In the genomic region with DNA sequence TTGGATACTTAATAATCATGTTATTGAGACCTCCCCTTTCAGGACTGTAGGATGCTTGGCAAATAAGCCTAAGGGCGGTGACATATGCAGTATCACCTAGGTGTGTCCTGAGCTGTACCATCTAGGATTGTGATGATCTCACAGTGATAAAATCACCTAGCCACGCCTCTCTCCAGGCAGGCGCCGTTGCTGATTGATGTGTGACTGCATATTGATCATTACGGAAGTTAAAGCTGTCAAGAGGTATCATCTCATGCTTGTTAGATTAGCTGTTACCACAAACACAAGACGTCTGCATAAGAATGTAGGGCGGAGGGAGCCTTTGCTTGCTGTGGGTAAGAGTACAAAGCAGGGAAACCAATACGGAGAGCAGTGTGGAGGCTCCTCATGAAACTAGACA, we compare ENCODE assay signal across 23 mouse cellular contexts. TPM values are rescaled to one million over a fixed set of nuclear protein-coding genes. Genes with fewer than 3 reads are reported as not detected.
A peak's percentile ranks its signal among the peaks of the same experiment; 100 is the strongest.
DNase-seq lines count a peak whose midpoint lies in the region; ATAC-seq and TF ChIP-seq lines count a peak whose summit lies in the region.
"Had no signal": no experiment of that assay in that cellular context is flagged by ENCODE, and none has a peak within 500 bp of the region (broad histone marks: within the 10 kb centered on the region; RNA-seq: fewer than 3 reads in every experiment).

No protein-coding gene starts in this region.

- no peak overlapping the region for H3K4me3 ChIP-seq in intestine, postnatal 0 days (ENCODE audit: low read depth, low read length)
- H3K4me3 ChIP-seq in intestine, embryonic 15.5 days (replicated peaks) = no peak overlapping the region
- no peak overlapping the region for H3K4me3 ChIP-seq in CH12.LX (replicated peaks in 1 of 3; ENCODE audit: low read depth in 2 of 3, low read length in 2 of 3, poor library complexity in 1 of 3)
- H3K4me3 ChIP-seq in kidney, embryonic 16.5 days (ENCODE audit: low read length) = no peak overlapping the region
- H3K4me3 ChIP-seq: hindbrain, embryonic 15.5 days; limb, embryonic 12.5 days; midbrain, embryonic 13.5 days; neural tube, embryonic 12.5 days had no signal

- ATAC-seq in intestine, postnatal 0 days = peak; percentile 33; the same call in 1 of the 2 replicates
- no peak for ATAC-seq in intestine, embryonic 15.5 days
- ATAC-seq in kidney, embryonic 16.5 days (ENCODE audit: low FRiP score, low TSS enrichment) = no peak
- ATAC-seq: midbrain, embryonic 13.5 days had no signal

- in situ Hi-C loops in CH12.LX (cut with MboI; ENCODE audit: low pct_ligation_motif_present, low pct_unique_long_range_greater_than_20kb, low sequenced_read_pairs) = no loop called here

- dilution Hi-C loops in CH12.LX (cut with MboI; ENCODE audit: extremely low pct_ligation_motif_present, extremely low pct_unique_long_range_greater_than_20kb, low sequenced_read_pairs) = no loop called here

- 0 out of 2 replicates have a peak, but pooled peaks have one; percentile 10 for TF ChIP-seq EP300 in CH12.LX (IDR thresholded peaks at IDR 0.05; ENCODE audit: low read length)

- peaks cover 59% of the 10 kb centered on the region for H3K36me3 ChIP-seq in intestine, postnatal 0 days (ENCODE audit: control insufficient read depth, insufficient read depth)
- peaks cover 19% of the 10 kb centered on the region for H3K36me3 ChIP-seq in intestine, embryonic 15.5 days
- H3K36me3 ChIP-seq in CH12.LX (replicated peaks in 1 of 2; ENCODE audit: control insufficient read depth in 1 of 2, insufficient read depth in 1 of 2, low read length in 1 of 2) = peaks cover 37 to 67% of the 10 kb centered on the region in 2 experiments
- peaks cover 37% of the 10 kb centered on the region for H3K36me3 ChIP-seq in kidney, embryonic 16.5 days (ENCODE audit: insufficient read depth, low read length)

- TF ChIP-seq CTCF in intestine, postnatal 0 days (IDR thresholded peaks at IDR 0.05; ENCODE audit: low read depth) = no peak
- no peak for TF ChIP-seq CTCF in CH12.LX (conservative IDR thresholded peaks at IDR 0.05 in 1 of 2, IDR thresholded peaks at IDR 0.05 in 1 of 2; ENCODE audit: low read depth in 2 of 2, low read length in 2 of 2)

- no peak overlapping the region for H3K27ac ChIP-seq in intestine, postnatal 0 days (ENCODE audit: low read depth, low read length)
- H3K27ac ChIP-seq in intestine, embryonic 15.5 days = no peak overlapping the region
- peak overlapping the region; percentile 65 for H3K27ac ChIP-seq in CH12.LX (ENCODE audit: insufficient read depth, low read depth)
- H3K27ac ChIP-seq in kidney, embryonic 16.5 days (ENCODE audit: low read length) = no peak overlapping the region
- H3K27ac ChIP-seq: hindbrain, embryonic 15.5 days; limb, embryonic 12.5 days; midbrain, embryonic 13.5 days; neural tube, embryonic 12.5 days had no signal

- 64% methylated on average over 8 of the region's 8 CpGs for WGBS in intestine, postnatal 0 days
- 83% methylated on average over 8 of the region's 8 CpGs for WGBS in intestine, embryonic 15.5 days
- 88% methylated on average over 8 of the region's 8 CpGs for whole genome bisulfite sequencing in kidney, embryonic 16.5 days

- no peak for TF ChIP-seq POLR2A in CH12.LX (IDR thresholded peaks at IDR 0.05; ENCODE audit: low read depth, low read length)

- H3K4me2 ChIP-seq in intestine, postnatal 0 days (replicated peaks; ENCODE audit: low read depth) = no peak overlapping the region
- no peak overlapping the region for H3K4me2 ChIP-seq in intestine, embryonic 15.5 days (replicated peaks)
- peak overlapping the region; percentile 46 for H3K4me2 ChIP-seq in CH12.LX (ENCODE audit: insufficient read depth, low read depth, poor library complexity, severe bottlenecking)
- H3K4me2 ChIP-seq in kidney, embryonic 16.5 days (replicated peaks; ENCODE audit: low read depth, low read length) = no peak overlapping the region
- H3K4me2 ChIP-seq: heart, embryonic 11.5 days; hindbrain, embryonic 15.5 days; limb, embryonic 12.5 days; liver, embryonic 11.5 days; midbrain, embryonic 13.5 days; neural tube, embryonic 12.5 days had no signal

- H3K4me1 ChIP-seq in intestine, postnatal 0 days (replicated peaks; ENCODE audit: control insufficient read depth, insufficient read depth, low read length) = no peaks in the 10 kb centered on the region
- H3K4me1 ChIP-seq in intestine, embryonic 15.5 days (replicated peaks) = no peaks in the 10 kb centered on the region
- peaks cover 9 to 28% of the 10 kb centered on the region in 2 experiments for H3K4me1 ChIP-seq in CH12.LX (ENCODE audit: control insufficient read depth in 1 of 2, insufficient read depth in 2 of 2)
- no peaks in the 10 kb centered on the region for H3K4me1 ChIP-seq in kidney, embryonic 16.5 days (ENCODE audit: insufficient read depth, low read length)
- H3K4me1 ChIP-seq: hindbrain, embryonic 15.5 days; limb, embryonic 12.5 days; midbrain, embryonic 13.5 days; neural tube, embryonic 12.5 days had no signal

- no peaks in the 10 kb centered on the region for H3K27me3 ChIP-seq in intestine, postnatal 0 days (replicated peaks; ENCODE audit: control insufficient read depth, insufficient read depth, low read length)
- H3K27me3 ChIP-seq in intestine, embryonic 15.5 days (replicated peaks) = no peaks in the 10 kb centered on the region
- no peaks in the 10 kb centered on the region for H3K27me3 ChIP-seq in CH12.LX (replicated peaks)
- H3K27me3 ChIP-seq in kidney, embryonic 16.5 days (ENCODE audit: insufficient read depth, low read length) = no peaks in the 10 kb centered on the region
- H3K27me3 ChIP-seq: hindbrain, embryonic 15.5 days; limb, embryonic 12.5 days; midbrain, embryonic 13.5 days; neural tube, embryonic 12.5 days had no signal

- no peaks in the 10 kb centered on the region for H3K9me3 ChIP-seq in intestine, postnatal 0 days (ENCODE audit: control insufficient read depth)
- H3K9me3 ChIP-seq in intestine, embryonic 15.5 days = no peaks in the 10 kb centered on the region
- H3K9me3 ChIP-seq in CH12.LX (replicated peaks; ENCODE audit: low read length) = no peaks in the 10 kb centered on the region
- no peaks in the 10 kb centered on the region for H3K9me3 ChIP-seq in kidney, embryonic 16.5 days (ENCODE audit: low read length)
- H3K9me3 ChIP-seq: hindbrain, embryonic 15.5 days; limb, embryonic 12.5 days; midbrain, embryonic 13.5 days; neural tube, embryonic 12.5 days had no signal

- H3K9ac ChIP-seq in intestine, postnatal 0 days (ENCODE audit: low read depth, low read length) = no peak overlapping the region
- H3K9ac ChIP-seq in intestine, embryonic 15.5 days = no peak overlapping the region
- H3K9ac ChIP-seq in CH12.LX (ENCODE audit: insufficient read depth, low read depth) = peak overlapping the region; percentile 7; the same call in 1 of the 2 replicates
- H3K9ac ChIP-seq in kidney, embryonic 16.5 days (replicated peaks; ENCODE audit: low read length) = no peak overlapping the region
- H3K9ac ChIP-seq: hindbrain, embryonic 15.5 days; limb, embryonic 12.5 days; midbrain, embryonic 13.5 days; neural tube, embryonic 12.5 days had no signal

- DNase-seq in CH12.LX (ENCODE audit: extremely low read depth) = no peak
- peak; percentile 81 for DNase-seq in induced T-regulatory cell, adult 2 months (ENCODE audit: low read depth)
- DNase-seq in spleen, adult 18-20 months = no peak
- no peak for DNase-seq in right cerebral cortex, adult 18-20 months
- DNase-seq: adrenal gland, adult 8-10 months; cerebellum, adult 11-12 months; cerebellum, postnatal 10 days; gastrocnemius, postnatal 36 days; kidney, adult 8-10 months; kidney, postnatal 25 days; layer of hippocampus, postnatal 36 days; lung, adult 2 months; lung, postnatal 14 days; retina, postnatal 1 day had no signal

- H3K79me2 ChIP-seq in CH12.LX (replicated peaks; ENCODE audit: control insufficient read depth, extremely low read depth, insufficient read depth, poor library complexity, severe bottlenecking) = no peaks in the 10 kb centered on the region

- no peak for TF ChIP-seq RAD21 in CH12.LX (IDR thresholded peaks at IDR 0.05; ENCODE audit: low read depth, low read length)

TF ChIP-seq in CH12.LX, 34 proteins besides CTCF, POLR2A, EP300 and RAD21 (continues in another document):
- TF ChIP-seq RCOR1 (conservative IDR thresholded peaks at IDR 0.05; ENCODE audit: low read depth, low read length) = no peak
- no peak for TF ChIP-seq MAZ (IDR thresholded peaks at IDR 0.05; ENCODE audit: low read depth, low read length)
- TF ChIP-seq ELF1 (IDR thresholded peaks at IDR 0.05; ENCODE audit: low read depth, low read length) = 0 out of 2 replicates have a peak, but pooled peaks have one; percentile 13
- TF ChIP-seq JUN (IDR thresholded peaks at IDR 0.05; ENCODE audit: insufficient read depth, low read depth, low read length) = no peak
- TF ChIP-seq ZC3H11A (IDR thresholded peaks at IDR 0.05; ENCODE audit: low read depth, low read length) = no peak
- no peak for TF ChIP-seq IRF4 (IDR thresholded peaks at IDR 0.05; ENCODE audit: low read depth, low read length)
- no peak for TF ChIP-seq CHD1 (IDR thresholded peaks at IDR 0.05; ENCODE audit: low read depth, low read length)
- no peak for TF ChIP-seq ETS1 (conservative IDR thresholded peaks at IDR 0.05; ENCODE audit: low read depth, low read length)
- no peak for TF ChIP-seq BHLHE40 (IDR thresholded peaks at IDR 0.05; ENCODE audit: low read depth, low read length)
- TF ChIP-seq SIN3A (IDR thresholded peaks at IDR 0.05; ENCODE audit: low read length) = no peak; the same call in 1 of the 2 replicates
- no peak for TF ChIP-seq JUND (conservative IDR thresholded peaks at IDR 0.05; ENCODE audit: low read depth, low read length)
- no peak for TF ChIP-seq TBP (conservative IDR thresholded peaks at IDR 0.05; ENCODE audit: low read depth, low read length)
- no peak for TF ChIP-seq GABPA (IDR thresholded peaks at IDR 0.05; ENCODE audit: insufficient replicate concordance, low read depth, low read length)
- 0 out of 2 replicates have a peak, but pooled peaks have one; percentile 8 for TF ChIP-seq MAX (IDR thresholded peaks at IDR 0.05; ENCODE audit: low read length)

RNA-seq across cellular contexts. Expression of gene Arid4a, which starts 14.5 kb away (rescaled TPM):
- polyA plus RNA-seq in intestine, postnatal 0 days (2015; fragmentation: Nextera tagmentation; extraction: Ambion mirVana) = 23.2 and 27.4 TPM in 2 replicates
- 35.0 and 39.3 TPM in 2 replicates for polyA plus RNA-seq in intestine, embryonic 15.5 days (2015; fragmentation: Nextera tagmentation; extraction: Ambion mirVana)
- total RNA-seq in CH12.LX (2012; rRNA removed) = 9.7 and 10.7 TPM in 2 replicates
- total RNA-seq in CH12.LX (2014; rRNA removed) = 8.0 and 8.8 TPM in 2 replicates
- polyA plus RNA-seq in CH12.LX (2012; ENCODE audit: insufficient read length, low read depth) = 20.8 and 22.4 TPM in 2 replicates
- 34.6 and 38.6 TPM in 2 replicates for polyA plus RNA-seq in kidney, embryonic 16.5 days (2015; fragmentation: Nextera tagmentation; extraction: Ambion mirVana)

RNA-seq across cellular contexts. Expression of gene Psma3, which starts 55.8 kb away (rescaled TPM):
- polyA plus RNA-seq in intestine, postnatal 0 days (2015; fragmentation: Nextera tagmentation; extraction: Ambion mirVana) = 365 and 387 TPM in 2 replicates
- polyA plus RNA-seq in intestine, embryonic 15.5 days (2015; fragmentation: Nextera tagmentation; extraction: Ambion mirVana) = 593 and 607 TPM in 2 replicates
- 271 and 341 TPM in 2 replicates for total RNA-seq in CH12.LX (2012; rRNA removed)
- 538 and 617 TPM in 2 replicates for total RNA-seq in CH12.LX (2014; rRNA removed)
- polyA plus RNA-seq in CH12.LX (2012; ENCODE audit: insufficient read length, low read depth) = 355 and 362 TPM in 2 replicates
- polyA plus RNA-seq in kidney, embryonic 16.5 days (2015; fragmentation: Nextera tagmentation; extraction: Ambion mirVana) = 552 and 638 TPM in 2 replicates
